Mouse (Mus musculus) heart, postnatal 10 days (tissue): Measurements from ENCODE around the gene Hexim1. TPM values are rescaled to one million over a fixed set of nuclear protein-coding genes. Genes with fewer than 3 reads are reported as not detected.
A peak's percentile ranks its signal among the peaks of the same experiment; 100 is the strongest.

Source experiments
- DNase-seq, 2 experiments: peaks; one replicate each; pipeline ENCODE4 v3.0.0; 2021
- intact Hi-C: fragments of 180-260 bp; cut with DNase I; formaldehyde crosslinking; loops from one replicate; pipeline ENCODE4 v1.15.1; 2025
- total RNA-seq, 2 experiments: library from RNA; stranded (reverse); gene quantifications; 2 replicates each; pipeline ENCODE4 v1.2.3; 2021

The Hexim1 gene
- total RNA-seq, 2 experiments from 2014 or later, result 20.4 to 22.6 TPM

GRCm38 (mm10) chr11:103096979-103097894 is 18.8 kb upstream of the Hexim1 start:
- DNase-seq, result peak; percentile 76
- intact Hi-C loops, result no loop called here

GRCm38 (mm10) chr11:103098531-103099190 is 17.4 kb upstream of the Hexim1 start:
- DNase-seq, result peak; percentile 68 to 79
- intact Hi-C loops, result no loop called here

GRCm38 (mm10) chr11:103099352-103099940 is 16.6 kb upstream of the Hexim1 start:
- DNase-seq, result peak in 1 of 2 experiments; percentile 7
- intact Hi-C loops, result no loop called here

GRCm38 (mm10) chr11:103100361-103100760 is 15.7 kb upstream of the Hexim1 start:
- intact Hi-C loops, result loop anchor here (5.0 kb wide), 1 partner anchor 227 kb away; no protein-coding TSS in a partner anchor
- peak in 1 of 2 experiments; percentile 16 for DNase-seq

GRCm38 (mm10) chr11:103101481-103101865 is 14.6 kb upstream of the Hexim1 start, which contains the start of the genes Plcd3 and Acbd4:
TSS of gene Plcd3 (minus strand) at chr11:103101658.
TSS of gene Acbd4 (plus strand) at chr11:103101682.
- intact Hi-C loops, result loop anchor here (5.0 kb wide), 1 partner anchor 226 kb away; no protein-coding TSS in a partner anchor
- peak; percentile 89 for DNase-seq

GRCm38 (mm10) chr11:103101866-103102501 is 14.0 kb upstream of the Hexim1 start:
- intact Hi-C loops, result loop anchor here (1.0 to 5.0 kb wide), 3 partner anchors 14 to 225 kb away; partner anchors contain the start of gene Hexim1

GRCm38 (mm10) chr11:103102725-103103349 is 13.2 kb upstream of the Hexim1 start:
- intact Hi-C loops, result loop anchor here (1.0 to 5.0 kb wide), 3 partner anchors 13 to 224 kb away; partner anchors contain the start of gene Hexim1
- DNase-seq, result peak; percentile 99

More at GRCm38 (mm10) chr11:103101866-103102501, 14.0 kb upstream of the Hexim1 start:
- peak; percentile 78 to 84 for DNase-seq

GRCm38 (mm10) chr11:103103621-103104020 is 12.4 kb upstream of the Hexim1 start:
- intact Hi-C loops, result loop anchor here (5.0 kb wide), 1 partner anchor 224 kb away; no protein-coding TSS in a partner anchor
- DNase-seq, result no peak

- intact Hi-C loops, result loop anchor here (5.0 kb wide), 1 partner anchor 223 kb away; no protein-coding TSS in a partner anchor
- DNase-seq, result no peak
These were observed 11.6 kb upstream of the Hexim1 start for GRCm38 (mm10) chr11:103104469-103104868.

GRCm38 (mm10) chr11:103105180-103105725 is 10.8 kb upstream of the Hexim1 start:
- no peak for DNase-seq

GRCm38 (mm10) chr11:103105810-103106209 is 10.2 kb upstream of the Hexim1 start:
- intact Hi-C loops, result no loop called here

More at GRCm38 (mm10) chr11:103105180-103105725, 10.8 kb upstream of the Hexim1 start:
- intact Hi-C loops, result no loop called here

GRCm38 (mm10) chr11:103106386-103106785 is 9.6 kb upstream of the Hexim1 start:
- DNase-seq, result no peak
- intact Hi-C loops, result no loop called here

More at GRCm38 (mm10) chr11:103105810-103106209, 10.2 kb upstream of the Hexim1 start:
- DNase-seq, result no peak

GRCm38 (mm10) chr11:103111301-103111700 is 4.7 kb upstream of the Hexim1 start:
- no peak for DNase-seq
- intact Hi-C loops, result no loop called here

- intact Hi-C loops, result no loop called here
These were observed 4.0 kb upstream of the Hexim1 start for GRCm38 (mm10) chr11:103111881-103112551.

GRCm38 (mm10) chr11:103112552-103112912 is 3.5 kb upstream of the Hexim1 start:
- no peak for DNase-seq
- intact Hi-C loops, result no loop called here

More at GRCm38 (mm10) chr11:103111881-103112551, 4.0 kb upstream of the Hexim1 start:
- peak; percentile 86 for DNase-seq

GRCm38 (mm10) chr11:103113005-103113404 is 3.0 kb upstream of the Hexim1 start:
- intact Hi-C loops, result no loop called here
- DNase-seq, result peak in 1 of 2 experiments; percentile 42

- intact Hi-C loops, result no loop called here
- DNase-seq, result no peak
These were observed 2.3 kb upstream of the Hexim1 start for GRCm38 (mm10) chr11:103113771-103114170.

- DNase-seq, result no peak
- intact Hi-C loops, result no loop called here
These were observed 1.6 kb upstream of the Hexim1 start for GRCm38 (mm10) chr11:103114270-103114943.
